Mouse (Mus musculus) limb, embryonic 10.5 days (tissue): ENCODE results near the gene Por. TPM values are rescaled to one million over a fixed set of nuclear protein-coding genes. Genes with fewer than 3 reads are reported as not detected.

Source experiments
- DNase-seq: peaks from one replicate; pipeline ENCODE4 v3.0.0-alpha.2; 2017; ENCODE audit warnings: low spot score
- H3K27ac ChIP-seq: fragments of 300-500 bp; sonication (generic); 2 replicates; pipeline ENCODE4 v1.5.1; 2016; ENCODE audit warnings: mild to moderate bottlenecking
- H3K27me3 ChIP-seq: fragments of 300-500 bp; sonication (generic); 2 replicates; pipeline ENCODE4 v1.6.1; 2016; ENCODE audit warnings: low read depth, mild to moderate bottlenecking; ENCODE audit not compliant: poor library complexity, severe bottlenecking
- H3K36me3 ChIP-seq: fragments of 300-500 bp; sonication (generic); 2 replicates; pipeline ENCODE4 v1.6.1; 2016; ENCODE audit warnings: mild to moderate bottlenecking, moderate library complexity
- H3K4me1 ChIP-seq: fragments of 300-500 bp; sonication (generic); 2 replicates; pipeline ENCODE4 v1.6.1; 2016
- H3K4me3 ChIP-seq: fragments of 300-500 bp; sonication (generic); 2 replicates; pipeline ENCODE4 v1.5.1; 2016; ENCODE audit warnings: mild to moderate bottlenecking, moderate library complexity
- H3K9me3 ChIP-seq: fragments of 300-500 bp; sonication (generic); replicated peaks from 2 replicates; pipeline ENCODE4 v1.6.1; 2016; ENCODE audit warnings: mild to moderate bottlenecking
- WGBS: fragments of 180-500 bp; shearing (Covaris S2); methylation state at CpG from one replicate; pipeline ENCODE4 v1.1.7; 2016; 5-methylcytosine and 5-hydroxymethylcytosine counted together
- polyA plus RNA-seq: library from polyadenylated mRNA; unstranded; fragments of >200 nt; fragmentation: Nextera tagmentation; extraction: Ambion mirVana; gene quantifications from 2 replicates; pipeline ENCODE4 v1.2.1, GENCODE M21; 2016

The Por gene
- polyA plus RNA-seq, 1 experiment from 2014 or later, result 179 TPM

DNA sequence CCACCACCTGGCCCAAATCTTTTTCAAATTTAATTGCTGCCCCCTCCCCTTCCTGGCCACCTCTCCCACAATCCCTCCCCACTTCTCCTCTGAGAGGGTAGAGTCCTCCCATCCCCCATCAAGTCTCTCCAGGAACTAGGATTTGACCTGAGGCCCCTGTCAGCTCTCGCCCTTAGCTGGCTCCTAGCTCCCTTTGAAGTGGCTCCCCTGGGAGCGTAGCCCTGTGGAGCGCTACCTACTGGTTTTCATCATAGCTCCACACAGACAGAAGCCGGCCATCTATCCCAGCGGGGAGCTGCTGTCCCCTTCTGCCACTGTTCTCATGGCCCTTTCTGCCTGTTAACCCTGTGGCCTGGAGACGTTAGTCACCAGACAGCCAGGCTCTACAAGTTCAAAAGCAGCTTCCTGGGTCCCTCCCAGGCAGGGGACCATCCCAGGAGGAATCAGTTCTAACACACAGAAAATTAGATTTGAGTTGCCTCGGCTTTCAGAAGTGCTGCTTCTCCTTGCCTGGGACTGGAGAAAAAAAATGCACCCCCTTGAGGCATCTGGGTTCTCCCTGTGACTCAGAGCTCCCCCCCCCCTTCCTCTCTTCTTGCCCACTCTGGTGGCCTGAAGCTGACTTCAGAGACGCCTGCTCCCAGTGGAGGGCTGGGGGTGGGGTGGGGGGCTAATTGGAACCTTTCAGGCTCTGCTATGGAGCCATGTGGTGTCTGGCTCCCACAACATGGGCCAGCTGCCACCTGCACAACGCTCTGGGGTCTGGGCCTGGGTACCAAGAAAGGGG, 54.9 kb downstream of the Por start:
- H3K4me1 ChIP-seq, result peaks cover 67% of the 10 kb centered on the region
- H3K9me3 ChIP-seq, result no peaks in the 10 kb centered on the region
- no peaks in the 10 kb centered on the region for H3K27me3 ChIP-seq
- WGBS, result 3% methylated on average over 9 of the region's 9 CpGs
- H3K27ac ChIP-seq, result peak overlapping the region; percentile 94
- DNase-seq, result peak; percentile 84
- peaks cover 46% of the 10 kb centered on the region for H3K36me3 ChIP-seq
- H3K4me3 ChIP-seq, result peak overlapping the region; percentile 55

DNA sequence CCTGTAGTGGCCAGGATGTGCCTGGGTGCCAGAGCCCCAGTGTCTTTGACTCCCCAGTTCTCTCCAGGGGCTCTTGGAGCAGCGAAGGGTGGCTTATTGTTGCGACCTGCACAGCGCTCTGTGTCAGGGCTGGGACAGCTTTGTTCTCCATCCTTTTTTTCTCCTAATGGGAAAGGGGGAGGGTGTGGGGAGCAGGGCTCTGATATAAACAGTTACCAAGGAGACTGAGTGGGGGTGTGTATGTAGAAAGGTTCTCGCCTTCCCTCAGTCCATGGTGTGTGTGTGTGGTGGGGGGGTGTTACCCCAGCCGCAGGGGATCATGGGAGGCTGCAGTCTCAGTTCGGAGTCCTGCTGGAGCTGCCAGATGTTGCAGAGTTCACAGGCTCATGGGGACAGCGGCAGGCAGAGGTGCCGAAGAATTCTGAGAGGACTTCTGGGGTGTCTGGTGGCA, 55.6 kb downstream of the Por start:
- no peaks in the 10 kb centered on the region for H3K9me3 ChIP-seq
- H3K4me3 ChIP-seq, result peak overlapping the region; percentile 55
- no peaks in the 10 kb centered on the region for H3K27me3 ChIP-seq
- peak overlapping the region; percentile 94 for H3K27ac ChIP-seq
- WGBS, result 2% methylated on average over 8 of the region's 8 CpGs
- DNase-seq, result peak; percentile 82
- peaks cover 65% of the 10 kb centered on the region for H3K4me1 ChIP-seq
- peaks cover 46% of the 10 kb centered on the region for H3K36me3 ChIP-seq

DNA sequence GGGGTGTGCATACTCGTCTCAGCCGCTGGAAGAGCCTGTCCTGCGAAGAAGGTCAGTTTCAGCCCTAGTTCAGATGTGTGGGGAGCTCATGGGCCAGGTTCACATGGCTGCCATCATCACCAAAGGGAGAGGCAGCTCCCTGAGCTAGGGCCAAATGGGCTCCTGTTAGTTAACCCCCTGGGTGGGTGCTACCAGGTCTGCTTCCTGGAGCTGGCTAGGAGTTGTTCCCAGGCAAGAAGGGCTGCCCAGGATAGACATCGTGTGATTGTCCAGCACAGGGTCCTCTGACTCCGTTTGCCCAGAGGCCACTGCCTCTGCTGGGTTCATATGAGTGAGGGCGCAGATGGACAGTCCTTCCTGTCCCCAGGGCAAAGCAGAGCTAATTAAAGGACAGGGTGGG, 56.2 kb downstream of the Por start:
- no peaks in the 10 kb centered on the region for H3K9me3 ChIP-seq
- H3K4me3 ChIP-seq, result peak overlapping the region; percentile 55
- DNase-seq, result no peak
- peaks cover 49% of the 10 kb centered on the region for H3K36me3 ChIP-seq
- peaks cover 64% of the 10 kb centered on the region for H3K4me1 ChIP-seq
- peak overlapping the region; percentile 94 for H3K27ac ChIP-seq
- WGBS, result 24% methylated on average over 6 of the region's 6 CpGs
- H3K27me3 ChIP-seq, result no peaks in the 10 kb centered on the region

DNA sequence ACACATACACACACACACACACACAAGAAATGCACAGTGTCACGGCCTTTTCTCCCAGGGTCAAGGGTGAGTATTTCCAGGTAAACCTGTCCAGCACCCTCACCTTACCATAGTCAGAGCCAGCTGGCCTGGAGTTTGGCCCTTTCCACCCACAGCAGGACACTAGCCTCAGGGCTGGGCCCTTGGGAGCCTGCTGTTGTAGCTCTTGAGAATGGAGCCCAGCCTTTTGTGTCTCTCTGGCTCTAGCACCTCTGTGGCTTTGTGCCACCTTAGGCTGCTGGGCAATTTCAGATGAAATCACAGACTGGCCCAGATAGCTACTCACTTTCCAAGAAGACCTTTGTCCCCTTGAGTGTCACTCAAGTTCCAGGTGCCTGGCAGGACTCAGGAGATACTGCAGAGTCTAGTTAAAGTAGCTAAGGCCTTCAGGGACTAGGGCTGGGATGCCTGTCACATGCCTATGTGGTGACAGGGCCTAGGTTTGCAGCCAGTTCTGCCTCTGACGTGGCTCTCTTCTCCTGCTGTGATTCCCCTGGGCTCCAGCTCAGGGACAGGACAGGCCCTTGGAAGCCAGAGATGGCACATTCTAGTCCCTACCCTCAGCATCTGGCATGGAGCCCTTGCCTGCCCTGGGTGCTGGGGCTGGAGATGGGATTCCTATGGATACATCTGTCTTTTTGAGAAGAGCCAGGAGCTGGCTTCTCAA, 57.0 kb downstream of the Por start:
- DNase-seq, result no peak
- H3K36me3 ChIP-seq, result peaks cover 55% of the 10 kb centered on the region
- no peaks in the 10 kb centered on the region for H3K27me3 ChIP-seq
- WGBS, result 79% methylated on average over 2 of the region's 2 CpGs
- H3K4me1 ChIP-seq, result peaks cover 64% of the 10 kb centered on the region
- H3K27ac ChIP-seq, result peak overlapping the region; percentile 94
- H3K4me3 ChIP-seq, result peak overlapping the region; percentile 55
- no peaks in the 10 kb centered on the region for H3K9me3 ChIP-seq

DNA sequence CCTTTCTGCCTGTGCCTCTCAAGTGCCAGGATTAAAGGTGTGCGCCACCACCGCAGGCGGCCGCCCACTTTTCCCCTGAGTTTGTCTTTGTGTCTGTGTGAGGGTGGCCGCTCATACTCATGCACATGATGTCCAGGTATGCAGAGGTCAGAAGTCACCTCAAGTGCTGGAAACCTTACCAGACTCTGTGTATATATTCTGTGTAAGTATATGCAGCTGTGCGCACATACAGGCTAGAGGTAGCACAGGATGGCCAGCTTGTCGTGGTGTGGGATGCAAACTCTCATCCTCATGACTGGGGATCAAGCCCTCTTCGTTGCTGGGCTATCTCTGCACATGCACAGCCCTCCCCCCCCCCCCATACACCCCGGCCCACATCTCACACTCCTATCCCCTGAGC, 58.0 kb downstream of the Por start:
- no peaks in the 10 kb centered on the region for H3K9me3 ChIP-seq
- peaks cover 63% of the 10 kb centered on the region for H3K36me3 ChIP-seq
- 93% methylated on average over 9 of the region's 9 CpGs for WGBS
- peak overlapping the region; percentile 94; the same call in 1 of the 2 replicates for H3K27ac ChIP-seq
- DNase-seq, result no peak
- H3K4me3 ChIP-seq, result no peak overlapping the region
- peaks cover 54% of the 10 kb centered on the region for H3K4me1 ChIP-seq
- no peaks in the 10 kb centered on the region for H3K27me3 ChIP-seq

DNA sequence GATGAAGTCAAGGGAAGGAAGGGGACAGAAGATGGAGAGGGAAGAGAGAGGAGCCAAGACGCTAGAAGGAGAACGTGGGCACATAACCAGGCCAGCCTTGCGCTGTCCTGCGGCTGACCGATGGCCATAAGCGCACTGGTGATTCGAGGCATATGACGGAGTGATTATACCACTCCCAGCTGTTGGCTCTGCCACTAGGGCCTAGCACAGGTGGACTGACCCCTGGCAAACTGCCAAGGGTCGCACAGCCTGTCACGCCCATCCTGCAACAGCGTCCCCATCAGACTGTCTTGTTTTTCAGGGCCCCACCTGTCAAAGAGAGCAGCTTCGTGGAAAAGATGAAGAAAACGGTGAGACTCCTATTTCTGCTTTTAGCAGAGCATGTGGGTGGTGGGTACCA, 58.5 kb downstream of the Por start:
- WGBS, result 95% methylated on average over 13 of the region's 13 CpGs
- DNase-seq, result no peak
- H3K27me3 ChIP-seq, result no peaks in the 10 kb centered on the region
- H3K4me1 ChIP-seq, result peaks cover 49% of the 10 kb centered on the region
- 0 out of 2 replicates have a peak overlapping the region, but pooled peaks have one; percentile 20 for H3K27ac ChIP-seq
- H3K9me3 ChIP-seq, result no peaks in the 10 kb centered on the region
- H3K4me3 ChIP-seq, result no peak overlapping the region
- H3K36me3 ChIP-seq, result peaks cover 68% of the 10 kb centered on the region

DNA sequence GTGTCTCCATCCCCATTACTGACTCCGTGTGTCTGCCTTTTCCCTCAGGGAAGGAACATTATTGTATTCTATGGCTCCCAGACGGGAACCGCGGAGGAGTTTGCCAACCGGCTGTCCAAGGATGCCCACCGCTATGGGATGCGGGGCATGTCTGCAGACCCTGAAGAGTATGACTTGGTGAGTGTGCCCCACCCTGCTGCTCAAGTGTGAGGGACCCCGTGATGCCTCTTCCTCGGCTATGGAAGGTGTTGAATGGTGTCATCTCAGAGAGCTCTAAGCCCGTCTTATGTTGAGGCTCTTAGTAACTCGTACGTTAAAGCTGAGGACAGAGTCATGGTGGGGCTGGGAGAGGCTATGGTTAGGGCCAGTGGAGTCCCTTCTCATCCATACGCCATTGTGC, 59.5 kb downstream of the Por start:
- Histone ChIP-seq H3K9me3 (no peaks in the 10 kb centered on the region), H3K27ac (no peak overlapping the region), H3K4me1 (peaks cover 39% of the 10 kb centered on the region), H3K27me3 (no peaks in the 10 kb centered on the region), H3K4me3 (no peak overlapping the region), H3K36me3 (peaks cover 76% of the 10 kb centered on the region)
- WGBS, result 92% methylated on average over 13 of the region's 13 CpGs
- no peak for DNase-seq

DNA sequence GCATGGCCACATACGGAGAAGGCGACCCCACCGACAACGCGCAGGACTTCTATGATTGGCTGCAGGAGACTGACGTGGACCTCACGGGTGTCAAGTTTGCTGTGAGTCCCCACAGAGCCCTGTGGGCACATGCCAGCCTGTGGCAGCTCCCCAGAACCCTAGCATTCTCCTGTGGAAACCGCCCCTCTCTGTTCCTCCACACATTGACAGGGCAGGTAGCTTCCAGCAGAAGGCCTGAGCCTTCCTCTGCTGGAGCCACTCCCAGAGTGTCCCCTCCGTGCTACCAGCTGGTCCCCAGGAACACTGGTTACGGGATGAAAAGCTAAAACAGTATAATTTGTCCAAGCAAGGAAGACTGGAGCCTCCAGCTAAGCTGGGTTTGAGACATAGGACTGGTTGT, 60.4 kb downstream of the Por start:
- WGBS, result 96% methylated on average over 10 of the region's 10 CpGs
- peaks cover 30% of the 10 kb centered on the region for H3K4me1 ChIP-seq
- H3K36me3 ChIP-seq, result peaks cover 85% of the 10 kb centered on the region
- H3K9me3 ChIP-seq, result no peaks in the 10 kb centered on the region
- DNase-seq, result no peak
- no peaks in the 10 kb centered on the region for H3K27me3 ChIP-seq
- H3K27ac ChIP-seq, result peak overlapping the region; percentile 14; the same call in 1 of the 2 replicates
- no peak overlapping the region for H3K4me3 ChIP-seq

DNA sequence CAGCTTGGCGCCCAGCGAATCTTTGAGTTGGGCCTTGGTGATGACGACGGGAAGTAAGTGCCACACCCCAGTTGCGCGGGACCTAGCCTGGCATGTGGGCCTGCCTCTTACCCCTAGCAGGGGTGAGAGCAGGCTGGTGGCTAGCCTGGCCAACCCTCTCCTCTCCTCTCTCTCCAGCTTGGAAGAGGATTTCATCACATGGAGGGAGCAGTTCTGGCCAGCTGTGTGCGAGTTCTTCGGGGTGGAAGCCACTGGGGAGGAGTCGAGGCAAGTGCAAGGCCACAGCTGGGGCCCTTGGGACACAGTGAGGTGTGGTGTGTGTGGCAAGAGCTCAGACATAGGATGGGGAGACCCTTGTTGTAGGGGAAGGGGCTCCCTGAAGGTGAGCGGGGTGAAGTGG, 61.1 kb downstream of the Por start:
- 93% methylated on average over 10 of the region's 10 CpGs for WGBS
- DNase-seq, result no peak
- Histone ChIP-seq H3K9me3 (no peaks in the 10 kb centered on the region), H3K27me3 (no peaks in the 10 kb centered on the region), H3K27ac (no peak overlapping the region), H3K4me1 (peaks cover 24% of the 10 kb centered on the region), H3K4me3 (no peak overlapping the region), H3K36me3 (peaks cover 91% of the 10 kb centered on the region)

DNA sequence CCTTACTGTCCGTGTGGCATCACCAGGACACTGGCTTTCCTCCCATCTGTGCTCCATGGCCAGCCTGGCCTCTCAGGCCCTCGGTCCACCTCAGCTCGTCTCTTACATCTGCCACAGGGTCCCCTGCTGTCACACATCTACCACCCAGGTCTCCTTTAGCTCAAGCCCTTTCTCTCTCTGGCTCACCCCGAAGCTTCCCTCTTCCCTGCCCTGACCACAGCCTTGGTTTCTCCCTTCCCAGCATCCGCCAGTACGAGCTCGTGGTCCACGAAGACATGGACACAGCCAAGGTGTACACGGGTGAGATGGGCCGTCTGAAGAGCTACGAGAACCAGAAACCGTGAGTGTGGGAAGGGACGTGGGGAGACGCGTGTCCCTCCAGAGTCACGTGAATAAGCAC, 61.5 kb downstream of the Por start:
- 96% methylated on average over 16 of the region's 16 CpGs for WGBS
- Histone ChIP-seq H3K27ac (no peak overlapping the region), H3K36me3 (peaks cover 95% of the 10 kb centered on the region), H3K4me1 (peaks cover 20% of the 10 kb centered on the region), H3K4me3 (no peak overlapping the region), H3K9me3 (no peaks in the 10 kb centered on the region), H3K27me3 (no peaks in the 10 kb centered on the region)
- DNase-seq, result no peak

DNA sequence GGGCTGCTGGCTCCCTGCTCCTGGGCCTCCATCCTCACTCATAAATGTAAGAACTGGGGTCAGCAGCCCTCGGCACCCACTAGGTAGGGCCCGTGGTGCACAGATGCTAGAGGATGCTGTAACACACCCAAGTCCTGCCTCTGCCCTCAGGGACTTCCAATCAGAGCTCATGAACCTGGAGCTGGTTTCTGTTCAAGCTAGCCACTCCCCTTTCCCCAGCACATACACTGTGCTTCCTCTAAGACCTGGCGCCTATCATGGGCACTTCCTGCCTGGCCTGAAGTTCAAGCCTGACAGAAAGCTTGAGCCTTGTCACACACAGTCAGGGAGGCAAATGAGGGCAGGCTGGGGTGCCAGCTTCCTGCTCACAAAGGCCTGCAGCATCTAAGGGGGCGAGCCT, 63.2 kb downstream of the Por start:
- peaks cover 100% of the 10 kb centered on the region for H3K36me3 ChIP-seq
- no peaks in the 10 kb centered on the region for H3K9me3 ChIP-seq
- no peak overlapping the region for H3K27ac ChIP-seq
- H3K4me1 ChIP-seq, result peaks cover 2% of the 10 kb centered on the region
- H3K27me3 ChIP-seq, result no peaks in the 10 kb centered on the region
- no peak overlapping the region for H3K4me3 ChIP-seq
- WGBS, result 89% methylated on average over 4 of the region's 4 CpGs
- no peak for DNase-seq

GRCm38 (mm10) chr5:135734057-135734680, 64.3 kb downstream of the Por start:
- Histone ChIP-seq H3K4me3 (no peak overlapping the region), H3K36me3 (peaks cover 92% of the 10 kb centered on the region), H3K27ac (no peak overlapping the region), H3K9me3 (no peaks in the 10 kb centered on the region), H3K27me3 (no peaks in the 10 kb centered on the region), H3K4me1 (no peaks in the 10 kb centered on the region)
- no peak for DNase-seq
- 94% methylated on average over 42 of the region's 42 CpGs for WGBS

GRCm38 (mm10) chr5:135735741-135736140, 65.9 kb downstream of the Por start:
- Histone ChIP-seq H3K4me1 (no peaks in the 10 kb centered on the region), H3K36me3 (peaks cover 87% of the 10 kb centered on the region), H3K27ac (no peak overlapping the region), H3K4me3 (no peak overlapping the region), H3K9me3 (no peaks in the 10 kb centered on the region), H3K27me3 (no peaks in the 10 kb centered on the region)
- WGBS, result 94% methylated on average over 13 of the region's 13 CpGs
- DNase-seq, result no peak
